Mouse (Mus musculus) stomach, embryonic 16.5 days (tissue): ENCODE data around the gene Krt2. TPM values are rescaled to one million over a fixed set of nuclear protein-coding genes. Genes with fewer than 3 reads are reported as not detected.
A peak's percentile ranks its signal among the peaks of the same experiment; 100 is the strongest.

Experiments used
- ATAC-seq: fragments of 200-750 bp; cut with Nextera tagmentation; 2 replicates; pipeline ENCODE4 v1.8.0; 2017; ENCODE audit warnings: moderate number of reproducible peaks, moderate TSS enrichment; ENCODE audit not compliant: insufficient read depth, low FRiP score
- H3K27ac ChIP-seq: fragments of 300-500 bp; sonication (generic); 2 replicates; pipeline ENCODE4 v1.5.1; 2014; ENCODE audit warnings: low read length
- H3K27me3 ChIP-seq: fragments of 300-500 bp; sonication (generic); 2 replicates; pipeline ENCODE4 v1.6.1; 2014; ENCODE audit warnings: low read length, control low read depth, mixed read lengths; ENCODE audit not compliant: control insufficient read depth, insufficient read depth
- H3K36me3 ChIP-seq: fragments of 300-500 bp; sonication (generic); 2 replicates; pipeline ENCODE4 v1.6.1; 2014; ENCODE audit warnings: low read length; ENCODE audit not compliant: control insufficient read depth, insufficient read depth
- H3K4me1 ChIP-seq: fragments of 300-500 bp; sonication (generic); 2 replicates; pipeline ENCODE4 v1.6.1; 2014; ENCODE audit warnings: low read length, control low read depth, mixed read lengths; ENCODE audit not compliant: control insufficient read depth, insufficient read depth
- H3K4me2 ChIP-seq: fragments of 300-500 bp; sonication (generic); 2 replicates; pipeline ENCODE4 v1.6.1; 2014; ENCODE audit warnings: low read depth, low read length, mixed read lengths
- H3K4me3 ChIP-seq: fragments of 300-500 bp; sonication (generic); replicated peaks from 2 replicates; pipeline ENCODE4 v1.5.1; 2014; ENCODE audit warnings: mild to moderate bottlenecking, low read length
- H3K9ac ChIP-seq: fragments of 300-500 bp; sonication (generic); 2 replicates; pipeline ENCODE4 v1.6.1; 2014; ENCODE audit warnings: low read length
- H3K9me3 ChIP-seq: fragments of 300-500 bp; sonication (generic); replicated peaks from 2 replicates; pipeline ENCODE4 v1.6.1; 2016; ENCODE audit warnings: low read length, control low read depth; ENCODE audit not compliant: control insufficient read depth
- WGBS: fragments of 180-500 bp; shearing (Covaris S2); extraction: QIAGEN DNeasy Blood & Tissue Kit; methylation state at CpG from one replicate; pipeline ENCODE4 v1.1.7; 2014; 5-methylcytosine and 5-hydroxymethylcytosine counted together
- polyA plus RNA-seq: library from polyadenylated mRNA; unstranded; fragments of >200 nt; fragmentation: Nextera tagmentation; extraction: Ambion mirVana; gene quantifications from 2 replicates; pipeline ENCODE4 v1.2.1, GENCODE M21; 2015

The Krt2 gene
- 0.05 TPM in 1 of 2 replicates, not detected in the other for polyA plus RNA-seq

- H3K9ac ChIP-seq = no peak within 1 kb of the TSS
- no peak within 1 kb of the TSS for H3K27ac ChIP-seq
- no peaks in the 10 kb centered on the region for H3K36me3 ChIP-seq
- no peak for ATAC-seq
- WGBS = 70% methylated on average over 16 of the region's 16 CpGs
- H3K9me3 ChIP-seq = no peaks in the 10 kb centered on the region
- H3K4me3 ChIP-seq = no peak within 1 kb of the TSS
- no peaks in the 10 kb centered on the region for H3K4me1 ChIP-seq
- H3K4me2 ChIP-seq = no peak within 1 kb of the TSS
- H3K27me3 ChIP-seq = no peaks in the 10 kb centered on the region
Observed at GRCm38 (mm10) chr15:101817875-101818274, at the start of gene Krt2. Gene Krt2, minus strand, starts transcription at chr15:101818169.

- ATAC-seq = no peak
- Histone ChIP-seq H3K9ac (no peak overlapping the region), H3K4me2 (no peak overlapping the region), H3K4me1 (no peaks in the 10 kb centered on the region), H3K27ac (no peak overlapping the region), H3K36me3 (no peaks in the 10 kb centered on the region), H3K9me3 (no peaks in the 10 kb centered on the region), H3K27me3 (peaks cover 3% of the 10 kb centered on the region; the same call in 1 of the 2 replicates), H3K4me3 (no peak overlapping the region)
- 78% methylated on average over 7 of the region's 7 CpGs for WGBS
Observed at GRCm38 (mm10) chr15:101866754-101867153, 48.8 kb upstream of the Krt2 start.

- 53% methylated on average over 13 of the region's 13 CpGs for WGBS
- H3K4me1 ChIP-seq = peaks cover 8% of the 10 kb centered on the region
- H3K4me3 ChIP-seq = no peak overlapping the region
- no peak overlapping the region for H3K27ac ChIP-seq
- no peaks in the 10 kb centered on the region for H3K36me3 ChIP-seq
- H3K9ac ChIP-seq = 0 out of 2 replicates have a peak overlapping the region, but pooled peaks have one; percentile 72
- peaks cover 13% of the 10 kb centered on the region for H3K27me3 ChIP-seq
- peak overlapping the region; percentile 77 for H3K4me2 ChIP-seq
- no peak for ATAC-seq
- no peaks in the 10 kb centered on the region for H3K9me3 ChIP-seq
Observed at GRCm38 (mm10) chr15:101860421-101861130, 42.6 kb upstream of the Krt2 start.

- peaks cover 8% of the 10 kb centered on the region for H3K4me1 ChIP-seq
- peak overlapping the region; percentile 45 for H3K4me3 ChIP-seq
- WGBS = under 1% methylated on average over 33 of the region's 33 CpGs
- H3K4me2 ChIP-seq = peak overlapping the region; percentile 77
- no peaks in the 10 kb centered on the region for H3K9me3 ChIP-seq
- no peak for ATAC-seq
- H3K36me3 ChIP-seq = no peaks in the 10 kb centered on the region
- peak overlapping the region; percentile 72 for H3K9ac ChIP-seq
- peaks cover 13% of the 10 kb centered on the region for H3K27me3 ChIP-seq
- peak overlapping the region; percentile 70 for H3K27ac ChIP-seq
Observed at GRCm38 (mm10) chr15:101859735-101860170, 41.8 kb upstream of the Krt2 start.

- 11% methylated on average over 11 of the region's 11 CpGs for WGBS
- Histone ChIP-seq H3K36me3 (no peaks in the 10 kb centered on the region), H3K27me3 (peaks cover 13% of the 10 kb centered on the region), H3K4me3 (peak overlapping the region; percentile 45), H3K9me3 (no peaks in the 10 kb centered on the region), H3K27ac (peak overlapping the region; percentile 70), H3K4me1 (peaks cover 8% of the 10 kb centered on the region), H3K4me2 (peak overlapping the region; percentile 77), H3K9ac (peak overlapping the region; percentile 72; the same call in 1 of the 2 replicates)
- ATAC-seq = no peak
Observed at GRCm38 (mm10) chr15:101858673-101859425, 40.9 kb upstream of the Krt2 start.

GRCm38 (mm10) chr15:101856696-101857095 lies 38.7 kb upstream of the Krt2 start:
- peak overlapping the region; percentile 64; the same call in 1 of the 2 replicates for H3K27ac ChIP-seq
- no peak overlapping the region for H3K4me3 ChIP-seq
- 34% methylated on average over 5 of the region's 5 CpGs for WGBS
- peaks cover 13% of the 10 kb centered on the region for H3K27me3 ChIP-seq
- H3K9me3 ChIP-seq = no peaks in the 10 kb centered on the region
- H3K36me3 ChIP-seq = no peaks in the 10 kb centered on the region
- H3K9ac ChIP-seq = no peak overlapping the region; the same call in 1 of the 2 replicates
- peaks cover 8% of the 10 kb centered on the region for H3K4me1 ChIP-seq
- no peak for ATAC-seq
- no peak overlapping the region for H3K4me2 ChIP-seq

GRCm38 (mm10) chr15:101855732-101856131 lies 37.8 kb upstream of the Krt2 start:
- Histone ChIP-seq H3K27ac (peak overlapping the region; percentile 68; the same call in 1 of the 2 replicates), H3K4me3 (no peak overlapping the region), H3K27me3 (peaks cover 12% of the 10 kb centered on the region), H3K4me1 (peaks cover 8% of the 10 kb centered on the region), H3K36me3 (no peaks in the 10 kb centered on the region), H3K4me2 (no peak overlapping the region), H3K9ac (no peak overlapping the region; the same call in 1 of the 2 replicates), H3K9me3 (no peaks in the 10 kb centered on the region)
- 63% methylated on average over 3 of the region's 3 CpGs for WGBS
- no peak for ATAC-seq

- peak overlapping the region; percentile 68; the same call in 1 of the 2 replicates for H3K27ac ChIP-seq
- H3K27me3 ChIP-seq = peaks cover 4% of the 10 kb centered on the region; the same call in 1 of the 2 replicates
- H3K4me1 ChIP-seq = peaks cover 2% of the 10 kb centered on the region; the same call in 1 of the 2 replicates
- ATAC-seq = peak; percentile 44
- no peak overlapping the region for H3K4me3 ChIP-seq
- H3K36me3 ChIP-seq = no peaks in the 10 kb centered on the region
- WGBS = 13% methylated on average over 5 of the region's 5 CpGs
- no peaks in the 10 kb centered on the region for H3K9me3 ChIP-seq
- H3K4me2 ChIP-seq = no peak overlapping the region
- H3K9ac ChIP-seq = no peak overlapping the region
Observed at GRCm38 (mm10) chr15:101854294-101854693, 36.3 kb upstream of the Krt2 start.

GRCm38 (mm10) chr15:101852571-101852970 lies 34.6 kb upstream of the Krt2 start:
- no peak for ATAC-seq
- H3K36me3 ChIP-seq = no peaks in the 10 kb centered on the region
- no peak overlapping the region for H3K9ac ChIP-seq
- H3K4me1 ChIP-seq = no peaks in the 10 kb centered on the region; the same call in 1 of the 2 replicates
- H3K4me3 ChIP-seq = no peak overlapping the region
- H3K27ac ChIP-seq = no peak overlapping the region
- H3K9me3 ChIP-seq = no peaks in the 10 kb centered on the region
- WGBS = 35% methylated on average over 5 of the region's 5 CpGs
- no peak overlapping the region for H3K4me2 ChIP-seq
- no peaks in the 10 kb centered on the region for H3K27me3 ChIP-seq
